Mouse (Mus musculus): ENCODE results near the gene 0610009B22Rik. TPM values are rescaled to one million over a fixed set of nuclear protein-coding genes. Genes with fewer than 3 reads are reported as not detected.

0610009B22Rik gene
- polyA plus RNA-seq, 1 experiment, result 22.2 TPM

- Histone ChIP-seq H3K79me3 (ENCODE audit: low read depth) (no peaks in the 10 kb centered on the region), H3K79me2 (ENCODE audit: control insufficient read depth, insufficient read depth) (no peaks in the 10 kb centered on the region), H3ac (ENCODE audit: control insufficient read depth, insufficient read length, low read depth) (no peak overlapping the region), H3K36me3 (ENCODE audit: control insufficient read depth, insufficient read depth) (peaks cover 5% of the 10 kb centered on the region), H3K4me3 (ENCODE audit: insufficient read depth, poor library complexity, severe bottlenecking) (no peak overlapping the region), H3K27me3 (ENCODE audit: control insufficient read depth, insufficient read depth, insufficient read length) (no peaks in the 10 kb centered on the region)
- TF ChIP-seq MYOG (IDR thresholded peaks at IDR 0.05; ENCODE audit: control insufficient read depth, extremely low read depth, insufficient read length) (no peak), CTCF (IDR thresholded peaks at IDR 0.05; ENCODE audit: control insufficient read depth, insufficient read depth, insufficient read length) (no peak), USF1 (IDR thresholded peaks at IDR 0.05; ENCODE audit: low read depth) (no peak), FOSL1 (IDR thresholded peaks at IDR 0.05; ENCODE audit: insufficient read depth, low read length, poor library complexity, severe bottlenecking) (no peak), CEBPB (IDR thresholded peaks at IDR 0.05; ENCODE audit: low read depth) (no peak), MYOD1 (IDR thresholded peaks at IDR 0.05; ENCODE audit: control insufficient read depth, insufficient read length, low read depth) (no peak), MAX (IDR thresholded peaks at IDR 0.05) (no peak)
Observed at GRCm38 (mm10) chr11:51645293-51645692, 43.4 kb downstream of the 0610009B22Rik start.

- Histone ChIP-seq H3K27me3 (ENCODE audit: control insufficient read depth, insufficient read depth, insufficient read length) (no peaks in the 10 kb centered on the region), H3K4me3 (ENCODE audit: insufficient read depth, poor library complexity, severe bottlenecking) (no peak overlapping the region), H3K79me2 (ENCODE audit: control insufficient read depth, insufficient read depth) (no peaks in the 10 kb centered on the region), H3K79me3 (ENCODE audit: low read depth) (no peaks in the 10 kb centered on the region), H3K36me3 (ENCODE audit: control insufficient read depth, insufficient read depth) (peaks cover 5% of the 10 kb centered on the region), H3ac (ENCODE audit: control insufficient read depth, insufficient read length, low read depth) (no peak overlapping the region)
- no peak for TF ChIP-seq CTCF (IDR thresholded peaks at IDR 0.05; ENCODE audit: control insufficient read depth, insufficient read depth, insufficient read length)
- TF ChIP-seq MYOD1 (IDR thresholded peaks at IDR 0.05; ENCODE audit: control insufficient read depth, insufficient read length, low read depth), result no peak
- no peak for TF ChIP-seq CEBPB (IDR thresholded peaks at IDR 0.05; ENCODE audit: low read depth)
- TF ChIP-seq MYOG (IDR thresholded peaks at IDR 0.05; ENCODE audit: control insufficient read depth, extremely low read depth, insufficient read length), result no peak
- TF ChIP-seq FOSL1 (IDR thresholded peaks at IDR 0.05; ENCODE audit: insufficient read depth, low read length, poor library complexity, severe bottlenecking), result no peak
- TF ChIP-seq MAX (IDR thresholded peaks at IDR 0.05), result no peak
- TF ChIP-seq USF1 (IDR thresholded peaks at IDR 0.05; ENCODE audit: low read depth), result no peak
Observed at GRCm38 (mm10) chr11:51644217-51644616, 44.5 kb downstream of the 0610009B22Rik start.

GRCm38 (mm10) chr11:51643761-51644160 lies 44.9 kb downstream of the 0610009B22Rik start:
- H3K79me3 ChIP-seq (ENCODE audit: low read depth), result no peaks in the 10 kb centered on the region
- H3K27me3 ChIP-seq (ENCODE audit: control insufficient read depth, insufficient read depth, insufficient read length), result no peaks in the 10 kb centered on the region
- no peak overlapping the region for H3ac ChIP-seq (ENCODE audit: control insufficient read depth, insufficient read length, low read depth)
- peaks cover 5% of the 10 kb centered on the region for H3K36me3 ChIP-seq (ENCODE audit: control insufficient read depth, insufficient read depth)
- TF ChIP-seq MYOG (IDR thresholded peaks at IDR 0.05; ENCODE audit: control insufficient read depth, extremely low read depth, insufficient read length) (no peak), MYOD1 (IDR thresholded peaks at IDR 0.05; ENCODE audit: control insufficient read depth, insufficient read length, low read depth) (no peak), CTCF (IDR thresholded peaks at IDR 0.05; ENCODE audit: control insufficient read depth, insufficient read depth, insufficient read length) (no peak), USF1 (IDR thresholded peaks at IDR 0.05; ENCODE audit: low read depth) (no peak), CEBPB (IDR thresholded peaks at IDR 0.05; ENCODE audit: low read depth) (no peak), FOSL1 (IDR thresholded peaks at IDR 0.05; ENCODE audit: insufficient read depth, low read length, poor library complexity, severe bottlenecking) (no peak), MAX (IDR thresholded peaks at IDR 0.05) (no peak)
- no peaks in the 10 kb centered on the region for H3K79me2 ChIP-seq (ENCODE audit: control insufficient read depth, insufficient read depth)
- no peak overlapping the region for H3K4me3 ChIP-seq (ENCODE audit: insufficient read depth, poor library complexity, severe bottlenecking)

GRCm38 (mm10) chr11:51643202-51643601 lies 45.5 kb downstream of the 0610009B22Rik start:
- H3K79me3 ChIP-seq (ENCODE audit: low read depth), result no peaks in the 10 kb centered on the region
- peaks cover 5% of the 10 kb centered on the region for H3K36me3 ChIP-seq (ENCODE audit: control insufficient read depth, insufficient read depth)
- H3K27me3 ChIP-seq (ENCODE audit: control insufficient read depth, insufficient read depth, insufficient read length), result no peaks in the 10 kb centered on the region
- H3K79me2 ChIP-seq (ENCODE audit: control insufficient read depth, insufficient read depth), result no peaks in the 10 kb centered on the region
- no peak overlapping the region for H3ac ChIP-seq (ENCODE audit: control insufficient read depth, insufficient read length, low read depth)
- TF ChIP-seq CTCF (IDR thresholded peaks at IDR 0.05; ENCODE audit: control insufficient read depth, insufficient read depth, insufficient read length), result no peak
- no peak for TF ChIP-seq MAX (IDR thresholded peaks at IDR 0.05)
- no peak for TF ChIP-seq FOSL1 (IDR thresholded peaks at IDR 0.05; ENCODE audit: insufficient read depth, low read length, poor library complexity, severe bottlenecking)
- TF ChIP-seq USF1 (IDR thresholded peaks at IDR 0.05; ENCODE audit: low read depth), result no peak
- no peak for TF ChIP-seq CEBPB (IDR thresholded peaks at IDR 0.05; ENCODE audit: low read depth)
- no peak overlapping the region for H3K4me3 ChIP-seq (ENCODE audit: insufficient read depth, poor library complexity, severe bottlenecking)

- H3K79me3 ChIP-seq (ENCODE audit: low read depth), result no peaks in the 10 kb centered on the region
- no peak overlapping the region for H3ac ChIP-seq (ENCODE audit: control insufficient read depth, insufficient read length, low read depth)
- peaks cover 5% of the 10 kb centered on the region for H3K36me3 ChIP-seq (ENCODE audit: control insufficient read depth, insufficient read depth)
- TF ChIP-seq MYOD1 (IDR thresholded peaks at IDR 0.05; ENCODE audit: control insufficient read depth, insufficient read length, low read depth), result no peak
- no peak for TF ChIP-seq CTCF (IDR thresholded peaks at IDR 0.05; ENCODE audit: control insufficient read depth, insufficient read depth, insufficient read length)
- TF ChIP-seq CEBPB (IDR thresholded peaks at IDR 0.05; ENCODE audit: low read depth), result no peak
- TF ChIP-seq USF1 (IDR thresholded peaks at IDR 0.05; ENCODE audit: low read depth), result no peak
- TF ChIP-seq MAX (IDR thresholded peaks at IDR 0.05), result no peak
- TF ChIP-seq MYOG (IDR thresholded peaks at IDR 0.05; ENCODE audit: control insufficient read depth, extremely low read depth, insufficient read length), result no peak
- TF ChIP-seq FOSL1 (IDR thresholded peaks at IDR 0.05; ENCODE audit: insufficient read depth, low read length, poor library complexity, severe bottlenecking), result no peak
- no peaks in the 10 kb centered on the region for H3K27me3 ChIP-seq (ENCODE audit: control insufficient read depth, insufficient read depth, insufficient read length)
- no peak overlapping the region for H3K4me3 ChIP-seq (ENCODE audit: insufficient read depth, poor library complexity, severe bottlenecking)
- H3K79me2 ChIP-seq (ENCODE audit: control insufficient read depth, insufficient read depth), result no peaks in the 10 kb centered on the region
Observed at GRCm38 (mm10) chr11:51640748-51641147, 47.9 kb downstream of the 0610009B22Rik start.

GRCm38 (mm10) chr11:51638497-51638896 lies 50.2 kb downstream of the 0610009B22Rik start:
- no peak overlapping the region for H3K4me3 ChIP-seq (ENCODE audit: insufficient read depth, poor library complexity, severe bottlenecking)
- H3K27me3 ChIP-seq (ENCODE audit: control insufficient read depth, insufficient read depth, insufficient read length), result no peaks in the 10 kb centered on the region
- H3K79me3 ChIP-seq (ENCODE audit: low read depth), result no peaks in the 10 kb centered on the region
- no peak overlapping the region for H3ac ChIP-seq (ENCODE audit: control insufficient read depth, insufficient read length, low read depth)
- peaks cover 18% of the 10 kb centered on the region for H3K79me2 ChIP-seq (ENCODE audit: control insufficient read depth, insufficient read depth)
- H3K36me3 ChIP-seq (ENCODE audit: control insufficient read depth, insufficient read depth), result peaks cover 4% of the 10 kb centered on the region
- no peak for TF ChIP-seq FOSL1 (IDR thresholded peaks at IDR 0.05; ENCODE audit: insufficient read depth, low read length, poor library complexity, severe bottlenecking)
- no peak for TF ChIP-seq CTCF (IDR thresholded peaks at IDR 0.05; ENCODE audit: control insufficient read depth, insufficient read depth, insufficient read length)
- TF ChIP-seq MYOD1 (IDR thresholded peaks at IDR 0.05; ENCODE audit: control insufficient read depth, insufficient read length, low read depth), result no peak

Measured in C2C12 (cell line).